Mouse (Mus musculus): ENCODE results near the gene Epha5. TPM values are rescaled to one million over a fixed set of nuclear protein-coding genes. Genes with fewer than 3 reads are reported as not detected.

The Epha5 gene
- polyA plus RNA-seq, 1 experiment from 2014 or later: not detected

- H3K4me1 ChIP-seq (ENCODE audit: control insufficient read depth, low read depth, low read length): no peaks in the 10 kb centered on the region
These were observed 151.8 kb downstream of the Epha5 start for GRCm38 (mm10) chr5:84265407-84265806.

DNA sequence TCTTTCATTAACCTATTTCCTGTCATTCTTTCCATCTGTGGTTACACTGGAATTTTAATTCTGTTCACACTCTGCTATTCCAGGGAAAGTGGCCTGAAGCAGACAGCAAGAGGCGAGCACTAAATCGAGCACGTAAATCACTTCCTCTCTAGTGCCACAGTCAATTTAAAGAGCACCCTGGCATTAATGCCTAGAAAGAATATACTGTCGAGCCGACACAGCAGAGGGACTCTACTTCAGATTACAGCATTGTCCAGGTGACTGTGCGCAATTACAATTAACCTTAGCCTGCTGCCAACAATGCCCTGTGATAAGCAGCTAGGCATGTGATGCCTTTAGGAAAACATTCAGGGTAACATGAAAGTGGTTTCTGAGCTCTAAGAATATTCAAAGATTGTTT is 153.2 kb downstream of the Epha5 start:
- H3K36me3 ChIP-seq (ENCODE audit: control insufficient read depth, insufficient read depth): no peaks in the 10 kb centered on the region
- H3K4me1 ChIP-seq (ENCODE audit: control insufficient read depth, low read depth, low read length): no peaks in the 10 kb centered on the region
- no peak for ATAC-seq (ENCODE audit: low read depth)
- H3K9me3 ChIP-seq (replicated peaks; ENCODE audit: control insufficient read depth, low read length): no peaks in the 10 kb centered on the region
- no peak overlapping the region for H3K9ac ChIP-seq (ENCODE audit: low read depth, low read length)
- H3K4me3 ChIP-seq (ENCODE audit: low read depth, low read length): no peak overlapping the region
- no peaks in the 10 kb centered on the region for H3K27me3 ChIP-seq (ENCODE audit: control insufficient read depth, insufficient read depth, low read depth, low read length)
- 50% methylated on average over 6 of the region's 6 CpGs for WGBS (ENCODE audit: insufficient replicate concordance)
- no peak overlapping the region for H3K27ac ChIP-seq (ENCODE audit: low read length)
- no peak overlapping the region for H3K4me2 ChIP-seq (ENCODE audit: low read depth, low read length)

More at GRCm38 (mm10) chr5:84265407-84265806, 151.8 kb downstream of the Epha5 start:
- Histone ChIP-seq H3K9ac (ENCODE audit: low read depth, low read length) (no peak overlapping the region), H3K27ac (ENCODE audit: low read length) (no peak overlapping the region), H3K4me3 (ENCODE audit: low read depth, low read length) (no peak overlapping the region), H3K4me2 (ENCODE audit: low read depth, low read length) (no peak overlapping the region), H3K27me3 (ENCODE audit: control insufficient read depth, insufficient read depth, low read depth, low read length) (no peaks in the 10 kb centered on the region), H3K36me3 (ENCODE audit: control insufficient read depth, insufficient read depth) (no peaks in the 10 kb centered on the region), H3K9me3 (replicated peaks; ENCODE audit: control insufficient read depth, low read length) (no peaks in the 10 kb centered on the region)
- 49% methylated on average over 4 of the region's 4 CpGs for WGBS (ENCODE audit: insufficient replicate concordance)
- ATAC-seq (ENCODE audit: low read depth): no peak

- H3K27ac ChIP-seq (ENCODE audit: low read length): no peak overlapping the region
- H3K36me3 ChIP-seq (ENCODE audit: control insufficient read depth, insufficient read depth): no peaks in the 10 kb centered on the region
- H3K27me3 ChIP-seq (ENCODE audit: control insufficient read depth, insufficient read depth, low read depth, low read length): no peaks in the 10 kb centered on the region
- no peak overlapping the region for H3K4me2 ChIP-seq (ENCODE audit: low read depth, low read length)
- H3K4me3 ChIP-seq (ENCODE audit: low read depth, low read length): no peak overlapping the region
- H3K9me3 ChIP-seq (replicated peaks; ENCODE audit: control insufficient read depth, low read length): no peaks in the 10 kb centered on the region
- no peak for ATAC-seq (ENCODE audit: low read depth)
- H3K9ac ChIP-seq (ENCODE audit: low read depth, low read length): no peak overlapping the region
- H3K4me1 ChIP-seq (ENCODE audit: control insufficient read depth, low read depth, low read length): no peaks in the 10 kb centered on the region
These were observed 187.2 kb downstream of the Epha5 start for GRCm38 (mm10) chr5:84229971-84230370.

DNA sequence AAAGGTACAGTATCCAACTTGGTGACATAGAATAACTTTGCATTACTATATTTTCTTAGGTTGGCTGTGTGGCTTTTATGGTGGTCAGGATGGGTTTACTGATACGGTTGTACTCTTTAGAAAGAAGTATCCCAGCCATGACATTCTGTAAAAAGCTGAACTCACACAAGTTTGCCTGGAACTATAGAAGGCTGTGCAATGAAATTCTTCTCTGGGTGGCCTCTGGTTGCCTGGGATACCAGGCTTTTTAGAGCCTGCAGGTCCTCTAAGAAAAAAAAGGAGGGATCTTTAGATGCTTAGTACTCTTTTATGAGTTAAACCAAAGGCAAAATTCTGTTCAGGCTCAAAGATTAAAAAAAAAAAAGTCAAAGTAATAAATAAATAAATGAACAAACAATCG is 208.6 kb downstream of the Epha5 start:
- Histone ChIP-seq H3K4me1 (ENCODE audit: control insufficient read depth, low read depth, low read length) (no peaks in the 10 kb centered on the region), H3K27me3 (ENCODE audit: control insufficient read depth, insufficient read depth, low read depth, low read length) (no peaks in the 10 kb centered on the region), H3K27ac (ENCODE audit: low read length) (no peak overlapping the region), H3K36me3 (ENCODE audit: control insufficient read depth, insufficient read depth) (no peaks in the 10 kb centered on the region), H3K9ac (ENCODE audit: low read depth, low read length) (no peak overlapping the region), H3K4me3 (ENCODE audit: low read depth, low read length) (no peak overlapping the region), H3K4me2 (ENCODE audit: low read depth, low read length) (no peak overlapping the region), H3K9me3 (replicated peaks; ENCODE audit: control insufficient read depth, low read length) (no peaks in the 10 kb centered on the region)
- 44% methylated on average over 2 of the region's 2 CpGs for WGBS (ENCODE audit: insufficient replicate concordance)
- ATAC-seq (ENCODE audit: low read depth): no peak

- no peaks in the 10 kb centered on the region for H3K4me1 ChIP-seq (ENCODE audit: control insufficient read depth, low read depth, low read length)
- H3K4me2 ChIP-seq (ENCODE audit: low read depth, low read length): no peak overlapping the region
- no peak overlapping the region for H3K9ac ChIP-seq (ENCODE audit: low read depth, low read length)
- H3K27ac ChIP-seq (ENCODE audit: low read length): no peak overlapping the region
- no peak for ATAC-seq (ENCODE audit: low read depth)
- no peaks in the 10 kb centered on the region for H3K9me3 ChIP-seq (replicated peaks; ENCODE audit: control insufficient read depth, low read length)
- no peaks in the 10 kb centered on the region for H3K27me3 ChIP-seq (ENCODE audit: control insufficient read depth, insufficient read depth, low read depth, low read length)
- H3K36me3 ChIP-seq (ENCODE audit: control insufficient read depth, insufficient read depth): no peaks in the 10 kb centered on the region
- 26% methylated on average over 3 of the region's 3 CpGs for WGBS (ENCODE audit: insufficient replicate concordance)
- no peak overlapping the region for H3K4me3 ChIP-seq (ENCODE audit: low read depth, low read length)
These were observed 223.8 kb downstream of the Epha5 start for GRCm38 (mm10) chr5:84193348-84193747.

DNA sequence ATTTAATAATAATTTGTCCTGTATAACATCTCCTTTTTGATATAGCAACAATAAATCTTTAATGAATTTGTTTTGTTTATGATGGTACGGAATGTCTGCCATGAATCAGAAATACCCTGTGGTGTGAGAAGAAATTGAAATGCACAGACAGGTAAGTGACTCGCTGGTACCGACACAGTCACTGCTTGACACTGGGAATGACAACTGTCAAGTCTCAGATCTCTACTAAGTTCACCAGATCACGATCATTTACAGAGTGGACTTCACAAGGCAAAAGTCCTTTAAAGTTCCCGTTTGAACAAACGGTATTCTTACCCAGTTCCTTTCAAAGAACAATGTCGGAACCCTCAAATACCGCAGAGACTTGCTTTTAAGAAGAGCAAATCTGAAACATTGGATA is 233.0 kb downstream of the Epha5 start:
- Histone ChIP-seq H3K4me1 (ENCODE audit: control insufficient read depth, low read depth, low read length) (no peaks in the 10 kb centered on the region), H3K36me3 (ENCODE audit: control insufficient read depth, insufficient read depth) (no peaks in the 10 kb centered on the region), H3K27me3 (ENCODE audit: control insufficient read depth, insufficient read depth, low read depth, low read length) (no peaks in the 10 kb centered on the region), H3K4me2 (ENCODE audit: low read depth, low read length) (no peak overlapping the region), H3K4me3 (ENCODE audit: low read depth, low read length) (no peak overlapping the region), H3K9me3 (replicated peaks; ENCODE audit: control insufficient read depth, low read length) (no peaks in the 10 kb centered on the region), H3K27ac (ENCODE audit: low read length) (no peak overlapping the region), H3K9ac (ENCODE audit: low read depth, low read length) (no peak overlapping the region)
- ATAC-seq (ENCODE audit: low read depth): no peak
- WGBS (ENCODE audit: insufficient replicate concordance): 73% methylated on average over 8 of the region's 8 CpGs

- H3K9me3 ChIP-seq (replicated peaks; ENCODE audit: control insufficient read depth, low read length): no peaks in the 10 kb centered on the region
- ATAC-seq (ENCODE audit: low read depth): no peak
- no peak overlapping the region for H3K27ac ChIP-seq (ENCODE audit: low read length)
- no peaks in the 10 kb centered on the region for H3K4me1 ChIP-seq (ENCODE audit: control insufficient read depth, low read depth, low read length)
- no peak overlapping the region for H3K9ac ChIP-seq (ENCODE audit: low read depth, low read length)
- WGBS (ENCODE audit: insufficient replicate concordance): 37% methylated on average over 2 of the region's 2 CpGs
- H3K27me3 ChIP-seq (ENCODE audit: control insufficient read depth, insufficient read depth, low read depth, low read length): no peaks in the 10 kb centered on the region
- no peak overlapping the region for H3K4me2 ChIP-seq (ENCODE audit: low read depth, low read length)
- H3K4me3 ChIP-seq (ENCODE audit: low read depth, low read length): no peak overlapping the region
- no peaks in the 10 kb centered on the region for H3K36me3 ChIP-seq (ENCODE audit: control insufficient read depth, insufficient read depth)
These were observed 264.1 kb downstream of the Epha5 start for GRCm38 (mm10) chr5:84153095-84153494.

- Histone ChIP-seq H3K4me1 (ENCODE audit: control insufficient read depth, low read depth, low read length) (no peaks in the 10 kb centered on the region), H3K4me2 (ENCODE audit: low read depth, low read length) (no peak overlapping the region), H3K27ac (ENCODE audit: low read length) (no peak overlapping the region), H3K9me3 (replicated peaks; ENCODE audit: control insufficient read depth, low read length) (no peaks in the 10 kb centered on the region), H3K27me3 (ENCODE audit: control insufficient read depth, insufficient read depth, low read depth, low read length) (no peaks in the 10 kb centered on the region), H3K36me3 (ENCODE audit: control insufficient read depth, insufficient read depth) (no peaks in the 10 kb centered on the region), H3K4me3 (ENCODE audit: low read depth, low read length) (no peak overlapping the region), H3K9ac (ENCODE audit: low read depth, low read length) (no peak overlapping the region)
- WGBS (ENCODE audit: insufficient replicate concordance): 38% methylated on average over 4 of the region's 4 CpGs
- no peak for ATAC-seq (ENCODE audit: low read depth)
These were observed 275.0 kb downstream of the Epha5 start for GRCm38 (mm10) chr5:84142138-84142537.

- Histone ChIP-seq H3K9me3 (replicated peaks; ENCODE audit: control insufficient read depth, low read length) (no peaks in the 10 kb centered on the region), H3K27me3 (ENCODE audit: control insufficient read depth, insufficient read depth, low read depth, low read length) (no peaks in the 10 kb centered on the region), H3K4me1 (ENCODE audit: control insufficient read depth, low read depth, low read length) (no peaks in the 10 kb centered on the region), H3K36me3 (ENCODE audit: control insufficient read depth, insufficient read depth) (no peaks in the 10 kb centered on the region), H3K4me3 (ENCODE audit: low read depth, low read length) (no peak overlapping the region), H3K4me2 (ENCODE audit: low read depth, low read length) (no peak overlapping the region), H3K9ac (ENCODE audit: low read depth, low read length) (no peak overlapping the region), H3K27ac (ENCODE audit: low read length) (no peak overlapping the region)
- WGBS (ENCODE audit: insufficient replicate concordance): 67% methylated on average over 11 of the region's 11 CpGs
- no peak for ATAC-seq (ENCODE audit: low read depth)
These were observed 321.2 kb downstream of the Epha5 start for GRCm38 (mm10) chr5:84095947-84096346.

DNA sequence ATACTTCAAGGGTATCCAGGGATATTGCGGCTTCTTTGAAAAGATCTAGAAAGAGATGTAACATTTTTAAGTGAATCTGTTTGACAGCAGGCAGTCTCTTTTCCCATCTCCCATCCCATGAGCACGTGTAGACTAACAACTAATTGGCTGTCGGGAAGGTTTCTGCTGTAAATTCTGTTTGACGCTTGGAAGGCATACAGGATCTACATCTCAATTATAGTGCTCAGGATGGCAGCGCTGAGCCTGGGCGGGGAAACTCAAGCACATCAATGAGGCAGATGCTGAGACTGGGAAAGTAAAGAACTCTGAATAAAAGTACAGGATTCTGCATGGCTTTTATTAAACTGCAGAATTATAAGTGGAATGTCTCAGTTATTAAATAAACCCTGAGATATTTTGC is 335.9 kb downstream of the Epha5 start:
- 58% methylated on average over 6 of the region's 6 CpGs for WGBS (ENCODE audit: insufficient replicate concordance)
- Histone ChIP-seq H3K4me1 (ENCODE audit: control insufficient read depth, low read depth, low read length) (no peaks in the 10 kb centered on the region), H3K36me3 (ENCODE audit: control insufficient read depth, insufficient read depth) (no peaks in the 10 kb centered on the region), H3K27me3 (ENCODE audit: control insufficient read depth, insufficient read depth, low read depth, low read length) (no peaks in the 10 kb centered on the region), H3K4me2 (ENCODE audit: low read depth, low read length) (no peak overlapping the region), H3K27ac (ENCODE audit: low read length) (no peak overlapping the region), H3K9ac (ENCODE audit: low read depth, low read length) (no peak overlapping the region), H3K4me3 (ENCODE audit: low read depth, low read length) (no peak overlapping the region), H3K9me3 (replicated peaks; ENCODE audit: control insufficient read depth, low read length) (no peaks in the 10 kb centered on the region)
- ATAC-seq (ENCODE audit: low read depth): no peak

All from liver, embryonic 16.5 days (tissue).